10 mouse cellular contexts compared by ENCODE assay signal in genomic region chr2:156447413-156448295, GRCm38 (mm10). TPM values are rescaled to one million over a fixed set of nuclear protein-coding genes. Genes with fewer than 3 reads are reported as not detected.
DNase-seq lines count a peak whose midpoint lies in the region; ATAC-seq and TF ChIP-seq lines count a peak whose summit lies in the region.
"Had no signal": no experiment of that assay in that cellular context is flagged by ENCODE, and none has a peak within 500 bp of the region (broad histone marks: within the 10 kb centered on the region; RNA-seq: fewer than 3 reads in every experiment).

No protein-coding gene starts in this region.

- peaks cover 16% of the 10 kb centered on the region; the same call in 1 of the 2 replicates for H3K4me1 ChIP-seq in kidney, adult 2 months (ENCODE audit: control insufficient read depth, insufficient read depth, low read length)
- H3K4me1 ChIP-seq in lung, embryonic 14.5 days (ENCODE audit: insufficient read depth), result no peaks in the 10 kb centered on the region
- no peaks in the 10 kb centered on the region for H3K4me1 ChIP-seq in cerebellum, adult 2 months (ENCODE audit: control insufficient read depth, insufficient read depth, low read length)

- TF ChIP-seq CTCF in kidney, adult 2 months (conservative IDR thresholded peaks at IDR 0.05; ENCODE audit: insufficient read depth, insufficient read length, low read depth, low read length), result 0 out of 2 replicates have a peak, but pooled peaks have one; percentile 0
- no peak; the same call in 1 of the 2 replicates for TF ChIP-seq CTCF in lung, embryonic 14.5 days (IDR thresholded peaks at IDR 0.05; ENCODE audit: low read depth)
- TF ChIP-seq CTCF in cerebellum, adult 2 months (IDR thresholded peaks at IDR 0.05; ENCODE audit: borderline replicate concordance, insufficient read depth, low read depth, low read length), result no peak

- H3K27ac ChIP-seq in kidney, adult 2 months (ENCODE audit: insufficient read depth, low read depth, low read length), result peak overlapping the region; percentile 91
- H3K27ac ChIP-seq in lung, embryonic 14.5 days (ENCODE audit: low read depth), result peak overlapping the region; percentile 83
- no peak overlapping the region for H3K27ac ChIP-seq in cerebellum, adult 2 months (ENCODE audit: insufficient read depth, low read length)
- H3K27ac ChIP-seq: heart, embryonic 15.5 days; macrophage had no signal

- no peaks in the 10 kb centered on the region for H3K36me3 ChIP-seq in kidney, adult 2 months (ENCODE audit: control insufficient read depth, insufficient read depth, low read length)
- no peaks in the 10 kb centered on the region for H3K36me3 ChIP-seq in lung, embryonic 14.5 days (ENCODE audit: insufficient read depth)
- H3K36me3 ChIP-seq: heart, embryonic 15.5 days had no signal

- peak; percentile 52 for DNase-seq in 3134 (ENCODE audit: extremely low read depth, insufficient read length, low spot score)
- peak; percentile 73 for DNase-seq in adrenal gland, postnatal 14 days
- DNase-seq in kidney, adult 2 months, result peak; percentile 83
- peak; percentile 68 for DNase-seq in lung, embryonic 14.5 days
- no peak for DNase-seq in cerebellum, postnatal 25 days
- no peak for DNase-seq in gastrocnemius, postnatal 36 days
- DNase-seq in cerebellum, adult 2 months, result no peak

- no peak overlapping the region for H3K4me3 ChIP-seq in kidney, adult 2 months (ENCODE audit: insufficient read depth, low read depth, low read length)
- H3K4me3 ChIP-seq in lung, embryonic 14.5 days (ENCODE audit: low read depth, low read length), result no peak overlapping the region
- H3K4me3 ChIP-seq in cerebellum, adult 2 months (replicated peaks; ENCODE audit: insufficient read depth, low read depth, low read length), result no peak overlapping the region
- H3K4me3 ChIP-seq: heart, embryonic 15.5 days had no signal

- TF ChIP-seq POLR2A in kidney, adult 2 months (IDR thresholded peaks at IDR 0.05; ENCODE audit: low read depth, low read length), result no peak
- no peak for TF ChIP-seq POLR2A in cerebellum, adult 2 months (IDR thresholded peaks at IDR 0.05; ENCODE audit: borderline replicate concordance, insufficient read depth, low read length)

- peak; percentile 79 for ATAC-seq in lung, embryonic 14.5 days (ENCODE audit: insufficient read depth)
- ATAC-seq in erythroid progenitor cell, adult 5-6 weeks (replicated peaks; ENCODE audit: low FRiP score, poor library complexity, severe bottlenecking), result no peak

- H3K27me3 ChIP-seq in kidney, adult 2 months (replicated peaks; ENCODE audit: control insufficient read depth, insufficient read depth, low read length), result no peaks in the 10 kb centered on the region
- no peaks in the 10 kb centered on the region for H3K27me3 ChIP-seq in lung, embryonic 14.5 days (ENCODE audit: insufficient read depth, low read length)
- H3K27me3 ChIP-seq in cerebellum, adult 2 months (ENCODE audit: control insufficient read depth, insufficient read depth, low read length), result no peaks in the 10 kb centered on the region
- H3K27me3 ChIP-seq: heart, embryonic 15.5 days had no signal

- no peaks in the 10 kb centered on the region for H3K9me3 ChIP-seq in lung, embryonic 14.5 days (ENCODE audit: low read depth, low read length)
- H3K9me3 ChIP-seq: heart, embryonic 15.5 days had no signal

- intact Hi-C loops in gastrocnemius, postnatal 36 days (cut with DNase I), result no loop called here

- H3K4me2 ChIP-seq in lung, embryonic 14.5 days, result peak overlapping the region; percentile 16
- H3K4me2 ChIP-seq: heart, embryonic 15.5 days had no signal

- no peak overlapping the region for H3K9ac ChIP-seq in lung, embryonic 14.5 days
- H3K9ac ChIP-seq: heart, embryonic 15.5 days had no signal

- WGBS in kidney, adult 2 months, result 33% methylated on average over 10 of the region's 10 CpGs
- WGBS in lung, embryonic 14.5 days, result 14% methylated on average over 10 of the region's 10 CpGs
- WGBS in cerebellum, adult 2 months, result 46% methylated on average over 10 of the region's 10 CpGs

RNA-seq across cellular contexts. Expression of gene Epb41l1, which starts 26.9 kb away (rescaled TPM):
- 47.4 and 56.8 TPM in 2 replicates for total RNA-seq in adrenal gland, postnatal 14 days (2021)
- polyA plus RNA-seq in kidney, adult 2 months (2012; rRNA removed), result 38.1 and 38.7 TPM in 2 replicates
- polyA plus RNA-seq in lung, embryonic 14.5 days (2014; fragmentation: Nextera tagmentation; extraction: Ambion mirVana), result 2.1 and 3.2 TPM in 2 replicates
- total RNA-seq in erythroid progenitor cell, adult 5-6 weeks (2015; ENCODE audit: low replicate concordance), result 0.36 and 0.84 TPM in 2 replicates
- total RNA-seq in erythroid progenitor cell, adult 5-6 weeks (2017; ENCODE audit: low replicate concordance), result 1.4 and 5.8 TPM in 2 replicates
- total RNA-seq in gastrocnemius, postnatal 36 days (2021), result 1 to 10 TPM; 4.3 to 4.9 TPM
- polyA plus RNA-seq in cerebellum, adult 2 months (2012; rRNA removed), result 219 and 223 TPM in 2 replicates

Comparison
In these comparisons a context has a peak if more than half of its experiments do, and no peak if none do; other contexts are left out.
1. DNase-seq: peak in 3134 (single experiment), adrenal gland, postnatal 14 days (single experiment), kidney, adult 2 months (single experiment) and lung, embryonic 14.5 days (single experiment); none in cerebellum, postnatal 25 days (0 of 2), gastrocnemius, postnatal 36 days (0 of 2) and cerebellum, adult 2 months (0 of 2).